Mouse (Mus musculus): ENCODE data around the gene Kcnk7.

- TF ChIP-seq MAFK (IDR thresholded peaks at IDR 0.05; ENCODE audit: insufficient read depth, low read depth, low read length) = no peak
- TF ChIP-seq CHD2 (IDR thresholded peaks at IDR 0.05; ENCODE audit: low read depth, low read length) = no peak
- TF ChIP-seq ZNF384 (IDR thresholded peaks at IDR 0.05; ENCODE audit: low read depth, low read length) = no peak
- TF ChIP-seq HCFC1 (IDR thresholded peaks at IDR 0.05; ENCODE audit: borderline replicate concordance, insufficient read depth, low read length) = no peak
- TF ChIP-seq ZC3H11A (IDR thresholded peaks at IDR 0.05; ENCODE audit: borderline replicate concordance, low read depth, low read length) = no peak
Measured at GRCm38 (mm10) chr19:5689565-5690342, 14.4 kb upstream of the Kcnk7 start.
